Mouse (Mus musculus): ENCODE results near the gene Esyt3. TPM values are rescaled to one million over a fixed set of nuclear protein-coding genes. Genes with fewer than 3 reads are reported as not detected.
A peak's percentile ranks its signal among the peaks of the same experiment; 100 is the strongest.

Gene Esyt3
- total RNA-seq, 2 experiments from 2014 or later: 0.95 to 1.4 TPM

GRCm38 (mm10) chr9:99355971-99356370, 2.4 kb downstream of the Esyt3 start:
- no peak for DNase-seq (ENCODE audit: low spot score in 2 of 2)

GRCm38 (mm10) chr9:99354796-99355195, 3.6 kb downstream of the Esyt3 start:
- no peak for DNase-seq (ENCODE audit: low spot score in 2 of 2)

GRCm38 (mm10) chr9:99353390-99353789, 5.0 kb downstream of the Esyt3 start:
- no peak for DNase-seq (ENCODE audit: low spot score in 2 of 2)

DNA sequence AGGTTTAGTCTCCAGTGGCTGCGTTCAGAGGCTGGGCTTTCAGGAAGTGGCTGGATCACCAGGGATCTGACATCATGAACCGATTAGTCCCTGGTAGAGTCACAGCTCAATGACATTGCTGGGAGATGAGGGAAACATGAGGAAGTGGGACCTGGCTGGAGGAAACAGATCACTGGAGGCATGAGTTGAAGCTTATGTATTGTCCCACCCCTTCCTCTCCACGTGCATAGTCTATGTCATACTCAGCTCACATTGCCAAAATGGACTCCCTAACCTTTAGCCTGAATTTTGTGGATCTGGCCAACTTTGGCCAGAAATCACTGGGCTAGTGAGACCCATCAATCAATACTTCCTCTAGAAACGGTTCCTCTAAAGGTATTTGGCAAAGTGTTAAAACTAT, 5.4 kb downstream of the Esyt3 start:
- no peak for DNase-seq (ENCODE audit: low spot score in 2 of 2)

- DNase-seq (ENCODE audit: low spot score in 2 of 2): peak; percentile 65 to 67
Observed at GRCm38 (mm10) chr9:99345351-99345792, 13.0 kb downstream of the Esyt3 start.

DNA sequence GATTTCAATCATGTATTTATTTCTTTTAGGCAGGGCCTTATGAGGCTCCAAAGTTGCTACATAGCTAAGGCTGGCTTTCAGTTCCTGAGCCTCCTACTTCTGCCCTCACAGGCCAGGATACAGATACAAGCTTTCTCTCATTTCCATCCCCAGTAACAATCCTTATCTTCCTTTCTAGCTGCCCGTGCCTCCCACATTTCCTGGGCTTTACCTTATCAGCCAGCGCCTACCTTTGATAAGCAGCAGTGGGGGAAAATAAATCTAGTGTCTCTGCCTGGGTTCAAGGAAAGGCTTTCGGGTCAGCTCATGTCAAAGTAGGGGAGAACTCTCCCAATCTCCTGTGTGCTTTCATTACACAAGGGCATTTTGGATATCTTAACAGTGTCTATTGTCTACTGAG, 16.8 kb downstream of the Esyt3 start:
- no peak for DNase-seq (ENCODE audit: low spot score in 2 of 2)

GRCm38 (mm10) chr9:99340126-99340525, 18.2 kb downstream of the Esyt3 start:
- DNase-seq (ENCODE audit: low spot score in 2 of 2): peak in 1 of 2 experiments; percentile 10

DNA sequence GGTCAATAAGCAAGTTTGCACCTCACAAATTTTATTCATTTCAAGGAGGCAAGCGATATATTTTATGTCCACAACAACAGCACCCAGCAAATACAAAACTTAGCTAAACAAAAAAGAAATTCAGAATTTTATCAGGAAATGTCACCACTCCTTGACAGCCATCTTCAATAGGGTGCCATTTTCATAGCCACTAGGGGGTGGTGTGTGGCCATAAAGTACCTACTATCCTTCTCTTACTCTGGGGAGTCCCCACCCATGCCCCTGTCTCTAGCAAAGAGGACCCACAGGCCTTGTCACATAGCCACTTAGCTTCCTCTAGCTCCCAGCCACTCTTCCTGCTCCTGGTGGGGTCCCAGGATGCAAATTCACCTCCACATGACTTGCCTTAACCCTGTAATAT, 19.2 kb downstream of the Esyt3 start:
- no peak for DNase-seq (ENCODE audit: low spot score in 2 of 2)

GRCm38 (mm10) chr9:99338293-99338692, 20.1 kb downstream of the Esyt3 start:
- DNase-seq (ENCODE audit: low spot score in 2 of 2): no peak

- no peak for DNase-seq (ENCODE audit: low spot score in 2 of 2)
Observed at GRCm38 (mm10) chr9:99336538-99336937, 21.8 kb downstream of the Esyt3 start.

DNA sequence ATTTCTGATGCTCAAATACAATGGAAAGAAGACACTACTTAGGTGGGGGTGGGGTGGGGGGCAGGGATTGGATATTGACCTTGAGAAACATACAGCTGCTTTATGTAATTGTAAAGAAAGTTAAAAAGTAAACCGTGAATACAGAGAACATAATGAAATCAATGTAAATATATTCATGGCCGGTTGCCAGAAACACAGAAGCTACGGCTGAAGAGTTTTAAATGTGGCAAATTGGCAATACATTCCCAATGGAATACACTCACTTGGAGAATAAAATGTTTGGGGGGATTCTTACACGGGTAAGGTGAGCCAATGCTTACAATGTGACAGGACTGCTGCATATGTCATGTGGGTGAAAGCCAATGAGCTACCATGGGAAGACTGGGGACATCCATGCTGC, 31.5 kb downstream of the Esyt3 start:
- DNase-seq (ENCODE audit: low spot score in 2 of 2): no peak

DNA sequence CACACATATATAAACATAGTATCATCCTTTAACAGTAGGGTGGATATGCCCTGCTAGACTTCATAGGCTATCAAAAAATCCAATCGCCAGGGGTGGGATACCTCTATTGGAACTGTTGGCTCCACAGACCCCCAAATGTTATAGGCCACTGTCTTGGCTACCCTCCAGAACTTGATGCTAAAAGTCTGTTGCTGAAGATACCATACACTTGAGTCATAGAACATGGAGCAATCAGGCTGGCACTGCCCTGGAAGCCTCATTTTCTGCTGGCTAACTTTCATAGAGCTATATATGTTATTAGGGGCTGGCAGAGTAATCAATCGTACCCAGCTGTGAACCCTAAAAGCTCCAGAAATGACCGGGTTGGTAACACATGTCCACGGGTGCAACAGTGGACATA, 32.4 kb downstream of the Esyt3 start:
- no peak for DNase-seq (ENCODE audit: low spot score in 2 of 2)

GRCm38 (mm10) chr9:99325208-99325929, 33.0 kb downstream of the Esyt3 start:
- DNase-seq (ENCODE audit: low spot score in 2 of 2): no peak

GRCm38 (mm10) chr9:99320006-99320405, 38.4 kb downstream of the Esyt3 start:
- DNase-seq (ENCODE audit: low spot score in 2 of 2): no peak

DNA sequence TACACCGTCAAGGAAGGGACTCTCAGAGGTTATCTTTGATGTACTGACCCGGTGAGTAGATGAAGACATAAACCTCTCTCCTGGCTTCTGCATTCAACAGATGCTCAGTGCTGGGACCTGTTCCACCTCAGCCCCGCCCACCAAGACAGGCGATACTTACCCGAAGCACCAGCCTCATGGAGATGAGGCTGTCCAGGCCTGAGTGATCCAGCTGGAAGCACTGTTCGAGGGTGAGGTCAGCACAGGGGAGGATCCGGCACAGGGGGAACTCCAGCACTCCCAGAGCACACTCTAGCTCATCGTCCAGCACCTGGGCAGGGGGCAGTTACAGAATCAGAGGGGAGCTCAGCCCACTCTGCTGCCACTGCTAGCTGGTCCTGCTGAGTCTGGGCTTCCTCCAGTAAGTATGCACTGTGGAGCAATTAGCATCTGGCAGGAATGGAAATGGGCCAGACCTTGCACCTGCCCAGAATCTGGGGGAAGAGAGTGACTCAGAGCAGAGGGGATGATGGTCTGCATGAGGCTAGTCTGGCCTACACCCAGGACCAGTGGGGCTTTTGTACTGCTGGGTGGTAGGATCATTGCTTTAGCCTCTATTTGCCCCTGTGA, 38.9 kb downstream of the Esyt3 start:
- no peak for DNase-seq (ENCODE audit: low spot score in 2 of 2)

GRCm38 (mm10) chr9:99306226-99306625, 52.1 kb downstream of the Esyt3 start:
- no peak for DNase-seq (ENCODE audit: low spot score in 2 of 2)

GRCm38 (mm10) chr9:99304296-99304695, 54.1 kb downstream of the Esyt3 start:
- no peak for DNase-seq (ENCODE audit: low spot score in 2 of 2)

Other genes with a start within 250 kb of the Esyt3 start
- 10 to 100 TPM; 24.4 to 25.5 TPM for gene Pik3cb, start 217.9 kb downstream of the Esyt3 start, total RNA-seq (2021)
- gene Faiml, start 121.3 kb downstream of the Esyt3 start, total RNA-seq (2021): not detected
- 10 to 100 TPM; 19.2 to 23.9 TPM for gene Cep70, start 115.2 kb downstream of the Esyt3 start, total RNA-seq (2021)
- gene Mras, start 78.8 kb upstream of the Esyt3 start, total RNA-seq (2021): 100 to 1,000 TPM; 161 to 167 TPM
- gene Nme9, start 92.9 kb upstream of the Esyt3 start, total RNA-seq (2021): not detected
- gene Armc8, start 210.3 kb upstream of the Esyt3 start, total RNA-seq (2021): 10 to 100 TPM; 55.4 to 55.7 TPM
- gene Dbr1, start 217.2 kb upstream of the Esyt3 start, total RNA-seq (2021): 10 to 100 TPM; 11.2 to 13.8 TPM